Mouse (Mus musculus): ENCODE data around the gene Dlg1. TPM values are rescaled to one million over a fixed set of nuclear protein-coding genes. Genes with fewer than 3 reads are reported as not detected.

The Dlg1 gene
- polyA plus RNA-seq, 1 experiment: 0.45 TPM

GRCm38 (mm10) chr16:31834011-31834584, 170.9 kb downstream of the Dlg1 start:
- no peaks in the 10 kb centered on the region for H3K27me3 ChIP-seq (ENCODE audit: control insufficient read depth)
- no peaks in the 10 kb centered on the region for H3K4me1 ChIP-seq (ENCODE audit: control insufficient read depth)
- H3K9me3 ChIP-seq (ENCODE audit: control insufficient read depth, low read length): no peaks in the 10 kb centered on the region
- TF ChIP-seq TAL1 (IDR thresholded peaks at IDR 0.05; ENCODE audit: low read length) (no peak), GATA1 (IDR thresholded peaks at IDR 0.05; ENCODE audit: low read length) (no peak)
- H3K36me3 ChIP-seq (ENCODE audit: control insufficient read depth): peaks cover 35% of the 10 kb centered on the region
- no peak overlapping the region for H3K4me3 ChIP-seq (replicated peaks)

- Histone ChIP-seq H3K36me3 (ENCODE audit: control insufficient read depth) (peaks cover 34% of the 10 kb centered on the region), H3K27me3 (ENCODE audit: control insufficient read depth) (no peaks in the 10 kb centered on the region), H3K9me3 (ENCODE audit: control insufficient read depth, low read length) (no peaks in the 10 kb centered on the region), H3K4me3 (replicated peaks) (no peak overlapping the region), H3K4me1 (ENCODE audit: control insufficient read depth) (no peaks in the 10 kb centered on the region)
- TF ChIP-seq TAL1 (IDR thresholded peaks at IDR 0.05; ENCODE audit: low read length) (no peak), GATA1 (IDR thresholded peaks at IDR 0.05; ENCODE audit: low read length) (no peak)
Observed at GRCm38 (mm10) chr16:31834662-31835318, 171.5 kb downstream of the Dlg1 start.

GRCm38 (mm10) chr16:31837362-31837761, 174.1 kb downstream of the Dlg1 start:
- Histone ChIP-seq H3K27me3 (ENCODE audit: control insufficient read depth) (no peaks in the 10 kb centered on the region), H3K4me3 (replicated peaks) (no peak overlapping the region), H3K9me3 (ENCODE audit: control insufficient read depth, low read length) (no peaks in the 10 kb centered on the region), H3K36me3 (ENCODE audit: control insufficient read depth) (peaks cover 42% of the 10 kb centered on the region), H3K4me1 (ENCODE audit: control insufficient read depth) (no peaks in the 10 kb centered on the region)
- TF ChIP-seq GATA1 (IDR thresholded peaks at IDR 0.05; ENCODE audit: low read length): no peak

- no peak for TF ChIP-seq GATA1 (IDR thresholded peaks at IDR 0.05; ENCODE audit: low read length)
- no peak for TF ChIP-seq TAL1 (IDR thresholded peaks at IDR 0.05; ENCODE audit: low read length)
- peaks cover 36% of the 10 kb centered on the region for H3K36me3 ChIP-seq (ENCODE audit: control insufficient read depth)
- H3K4me3 ChIP-seq (replicated peaks): no peak overlapping the region
- H3K4me1 ChIP-seq (ENCODE audit: control insufficient read depth): no peaks in the 10 kb centered on the region
- H3K9me3 ChIP-seq (ENCODE audit: control insufficient read depth, low read length): no peaks in the 10 kb centered on the region
- no peaks in the 10 kb centered on the region for H3K27me3 ChIP-seq (ENCODE audit: control insufficient read depth)
Observed at GRCm38 (mm10) chr16:31844246-31844645, 181.0 kb downstream of the Dlg1 start.

- H3K27me3 ChIP-seq (ENCODE audit: control insufficient read depth): no peaks in the 10 kb centered on the region
- H3K4me1 ChIP-seq (ENCODE audit: control insufficient read depth): no peaks in the 10 kb centered on the region
- H3K4me3 ChIP-seq (replicated peaks): no peak overlapping the region
- no peak for TF ChIP-seq TAL1 (IDR thresholded peaks at IDR 0.05; ENCODE audit: low read length)
- TF ChIP-seq GATA1 (IDR thresholded peaks at IDR 0.05; ENCODE audit: low read length): no peak
- no peaks in the 10 kb centered on the region for H3K9me3 ChIP-seq (ENCODE audit: control insufficient read depth, low read length)
- H3K36me3 ChIP-seq (ENCODE audit: control insufficient read depth): peaks cover 32% of the 10 kb centered on the region
Observed at GRCm38 (mm10) chr16:31846763-31847162, 183.5 kb downstream of the Dlg1 start.

- no peak for TF ChIP-seq TAL1 (IDR thresholded peaks at IDR 0.05; ENCODE audit: low read length)
- no peak for TF ChIP-seq GATA1 (IDR thresholded peaks at IDR 0.05; ENCODE audit: low read length)
- no peaks in the 10 kb centered on the region for H3K4me1 ChIP-seq (ENCODE audit: control insufficient read depth)
- H3K9me3 ChIP-seq (ENCODE audit: control insufficient read depth, low read length): no peaks in the 10 kb centered on the region
- H3K4me3 ChIP-seq (replicated peaks): no peak overlapping the region
- no peaks in the 10 kb centered on the region for H3K27me3 ChIP-seq (ENCODE audit: control insufficient read depth)
- peaks cover 74% of the 10 kb centered on the region for H3K36me3 ChIP-seq (ENCODE audit: control insufficient read depth)
Observed at GRCm38 (mm10) chr16:31863920-31864319, 200.7 kb downstream of the Dlg1 start.

GRCm38 (mm10) chr16:31865242-31865641, 202.0 kb downstream of the Dlg1 start:
- Histone ChIP-seq H3K27me3 (ENCODE audit: control insufficient read depth) (no peaks in the 10 kb centered on the region), H3K36me3 (ENCODE audit: control insufficient read depth) (peaks cover 76% of the 10 kb centered on the region), H3K4me1 (ENCODE audit: control insufficient read depth) (no peaks in the 10 kb centered on the region), H3K9me3 (ENCODE audit: control insufficient read depth, low read length) (no peaks in the 10 kb centered on the region), H3K4me3 (replicated peaks) (no peak overlapping the region)
- TF ChIP-seq GATA1 (IDR thresholded peaks at IDR 0.05; ENCODE audit: low read length): no peak

- no peaks in the 10 kb centered on the region for H3K4me1 ChIP-seq (ENCODE audit: control insufficient read depth)
- TF ChIP-seq GATA1 (IDR thresholded peaks at IDR 0.05; ENCODE audit: low read length) (no peak), TAL1 (IDR thresholded peaks at IDR 0.05; ENCODE audit: low read length) (no peak)
- H3K4me3 ChIP-seq (replicated peaks): no peak overlapping the region
- no peaks in the 10 kb centered on the region for H3K27me3 ChIP-seq (ENCODE audit: control insufficient read depth)
- H3K9me3 ChIP-seq (ENCODE audit: control insufficient read depth, low read length): no peaks in the 10 kb centered on the region
- peaks cover 79% of the 10 kb centered on the region for H3K36me3 ChIP-seq (ENCODE audit: control insufficient read depth)
Observed at GRCm38 (mm10) chr16:31866911-31867310, 203.7 kb downstream of the Dlg1 start.

GRCm38 (mm10) chr16:31867736-31868135, 204.5 kb downstream of the Dlg1 start:
- H3K36me3 ChIP-seq (ENCODE audit: control insufficient read depth): peaks cover 76% of the 10 kb centered on the region
- no peaks in the 10 kb centered on the region for H3K27me3 ChIP-seq (ENCODE audit: control insufficient read depth)
- TF ChIP-seq GATA1 (IDR thresholded peaks at IDR 0.05; ENCODE audit: low read length) (no peak), TAL1 (IDR thresholded peaks at IDR 0.05; ENCODE audit: low read length) (no peak)
- no peaks in the 10 kb centered on the region for H3K4me1 ChIP-seq (ENCODE audit: control insufficient read depth)
- H3K4me3 ChIP-seq (replicated peaks): no peak overlapping the region
- H3K9me3 ChIP-seq (ENCODE audit: control insufficient read depth, low read length): no peaks in the 10 kb centered on the region

- H3K9me3 ChIP-seq (ENCODE audit: control insufficient read depth, low read length): no peaks in the 10 kb centered on the region
- TF ChIP-seq TAL1 (IDR thresholded peaks at IDR 0.05; ENCODE audit: low read length): no peak
- TF ChIP-seq GATA1 (IDR thresholded peaks at IDR 0.05; ENCODE audit: low read length): no peak
- H3K4me3 ChIP-seq (replicated peaks): no peak overlapping the region
- H3K27me3 ChIP-seq (ENCODE audit: control insufficient read depth): no peaks in the 10 kb centered on the region
- H3K4me1 ChIP-seq (ENCODE audit: control insufficient read depth): no peaks in the 10 kb centered on the region
- peaks cover 38% of the 10 kb centered on the region for H3K36me3 ChIP-seq (ENCODE audit: control insufficient read depth)
Observed at GRCm38 (mm10) chr16:31873721-31874120, 210.5 kb downstream of the Dlg1 start.

Measured in erythroblast, embryonic 14.5 days (primary cell).